Mouse (Mus musculus) urinary bladder, postnatal 10 days (tissue): ENCODE measurements around the gene Cyp2a22.
"Not testable (repeated sequence)": the region's sequence is repeated elsewhere in the genome, so short reads cannot be mapped to it uniquely, and the experiment has no call there.

Source experiments
- DNase-seq: peaks from one replicate; pipeline ENCODE4 v3.0.0; 2022; ENCODE audit warnings: low spot score

The Cyp2a22 gene

GRCm38 (mm10) chr7:26939262-26939661 is at the start of gene Cyp2a22:
Gene Cyp2a22 (minus strand): TSS chr7:26939384.
- DNase-seq, result no peak

GRCm38 (mm10) chr7:26983151-26983550 is 44.0 kb upstream of the Cyp2a22 start:
- DNase-seq, result not testable (repeated sequence)

- DNase-seq, result no peak
These were observed 43.4 kb upstream of the Cyp2a22 start for GRCm38 (mm10) chr7:26982551-26982950.

- not testable (repeated sequence) for DNase-seq
These were observed 42.8 kb upstream of the Cyp2a22 start for GRCm38 (mm10) chr7:26981937-26982336.

GRCm38 (mm10) chr7:26981464-26981863 is 42.3 kb upstream of the Cyp2a22 start:
- not testable (repeated sequence) for DNase-seq

- not testable (repeated sequence) for DNase-seq
These were observed 23.2 kb upstream of the Cyp2a22 start for GRCm38 (mm10) chr7:26962371-26962770.

- DNase-seq, result not testable (repeated sequence)
These were observed 14.1 kb upstream of the Cyp2a22 start for GRCm38 (mm10) chr7:26953306-26953705.

- DNase-seq, result not testable (repeated sequence)
These were observed 13.5 kb upstream of the Cyp2a22 start for GRCm38 (mm10) chr7:26952671-26953070.

- not testable (repeated sequence) for DNase-seq
These were observed 2.2 kb upstream of the Cyp2a22 start for GRCm38 (mm10) chr7:26941320-26941925.

- DNase-seq, result not testable (repeated sequence)
These were observed 22.1 kb downstream of the Cyp2a22 start for GRCm38 (mm10) chr7:26917114-26917513.
